Mouse (Mus musculus) layer of hippocampus, postnatal 10 days (tissue): ENCODE data around the gene Grip1. TPM values are rescaled to one million over a fixed set of nuclear protein-coding genes. Genes with fewer than 3 reads are reported as not detected.
A peak's percentile ranks its signal among the peaks of the same experiment; 100 is the strongest.

Experiments used
- DNase-seq, 2 experiments: peaks; one replicate each; pipeline ENCODE4 v3.0.0; 2021; ENCODE audit warnings: low spot score in 2 of 2
- total RNA-seq, 2 experiments: library from RNA; stranded (reverse); gene quantifications; 2 replicates each; pipeline ENCODE4 v1.2.3; 2021

The Grip1 gene
- total RNA-seq, 2 experiments from 2014 or later: 51.9 to 57.0 TPM

- DNase-seq: no peak
Measured at GRCm38 (mm10) chr10:119819740-119820139, 366.1 kb downstream of the Grip1 start.

- no peak for DNase-seq
Measured at GRCm38 (mm10) chr10:119820428-119820827, 366.8 kb downstream of the Grip1 start.

- DNase-seq: no peak
Measured at GRCm38 (mm10) chr10:119823691-119824090, 370.1 kb downstream of the Grip1 start.

DNA sequence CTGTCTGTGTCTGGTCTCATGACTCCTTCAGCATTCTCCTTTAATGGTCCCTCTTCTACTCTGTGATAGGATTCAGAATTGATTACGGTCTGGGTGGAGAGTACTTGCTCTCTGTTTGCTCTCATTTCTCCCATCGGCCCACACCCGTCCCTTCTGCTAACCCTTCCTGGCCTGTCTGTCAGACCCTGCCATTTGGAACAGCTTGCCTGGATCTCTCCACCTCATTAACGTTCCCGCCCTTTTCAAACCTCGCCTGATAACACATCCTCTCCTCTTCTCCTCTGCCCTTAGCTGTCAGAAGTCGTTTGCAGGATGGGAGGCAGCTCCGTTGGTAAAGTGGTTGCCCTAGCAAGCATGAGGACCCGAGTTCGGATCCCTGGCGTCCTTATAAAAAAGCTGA, 370.9 kb downstream of the Grip1 start:
- DNase-seq: no peak

- DNase-seq: peak in 1 of 2 experiments; percentile 50
Measured at GRCm38 (mm10) chr10:119830388-119830956, 376.8 kb downstream of the Grip1 start.

DNA sequence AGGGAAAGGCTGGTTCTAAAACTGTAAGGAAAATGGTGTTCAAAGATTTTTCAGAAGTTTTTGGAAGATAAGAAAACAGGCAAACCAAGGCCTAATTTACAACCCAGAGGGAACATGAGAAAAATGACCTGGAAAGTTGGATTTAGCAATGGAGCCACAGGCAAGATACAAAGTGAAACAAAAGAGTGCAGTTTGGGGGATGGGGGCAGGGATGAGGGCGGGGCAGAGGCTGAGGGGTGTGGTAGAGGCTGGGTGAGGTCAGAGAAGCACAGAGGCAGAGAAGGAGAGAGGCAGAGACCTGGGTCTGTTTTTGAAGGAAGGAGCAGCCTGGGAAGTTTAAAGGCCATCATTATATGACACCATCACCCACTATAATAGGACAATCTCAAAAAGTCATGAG, 377.5 kb downstream of the Grip1 start:
- no peak for DNase-seq

DNA sequence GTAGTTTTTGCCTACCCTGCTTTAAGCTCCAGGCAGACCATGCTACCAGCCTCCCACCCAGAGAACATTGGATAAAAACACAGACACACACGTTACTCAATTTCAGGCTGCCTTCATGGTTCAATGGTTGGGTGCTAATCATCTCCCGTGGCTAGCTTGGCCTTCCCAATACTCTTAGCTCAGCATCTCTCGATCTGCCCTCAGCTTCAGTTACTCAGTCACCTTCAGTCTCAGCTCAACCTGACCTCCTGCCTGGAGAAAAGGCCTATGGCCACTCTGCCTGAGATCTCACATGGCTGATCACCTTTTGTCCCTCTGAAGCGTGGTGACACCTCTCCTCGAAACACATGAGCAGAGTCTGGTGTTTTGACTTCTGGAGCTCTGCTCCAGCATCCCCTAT, 379.7 kb downstream of the Grip1 start:
- DNase-seq: no peak

GRCm38 (mm10) chr10:119834122-119834521, 380.5 kb downstream of the Grip1 start:
- no peak for DNase-seq

DNA sequence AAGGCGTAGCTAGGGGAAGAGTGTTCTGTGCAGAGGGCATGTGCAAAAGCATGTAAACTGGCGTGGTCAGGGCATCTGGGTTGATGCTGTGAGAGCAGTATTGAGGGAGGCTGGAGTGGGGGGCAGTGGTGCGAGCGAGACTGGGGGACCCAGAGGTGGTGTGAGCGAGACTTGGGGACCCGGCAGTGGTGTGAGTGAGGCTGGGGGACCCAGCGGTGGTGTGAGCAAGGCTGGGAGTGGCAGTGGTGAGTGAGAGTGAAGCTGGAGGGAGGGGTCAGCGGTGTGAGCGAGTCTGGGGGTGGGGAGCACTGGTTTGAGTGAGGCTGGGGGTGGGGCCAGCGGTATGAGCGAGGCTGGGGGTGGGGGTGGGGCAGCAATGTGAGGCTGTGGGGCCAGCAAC, 386.0 kb downstream of the Grip1 start:
- DNase-seq: no peak

GRCm38 (mm10) chr10:119842004-119842403, 388.4 kb downstream of the Grip1 start:
- DNase-seq: no peak

DNA sequence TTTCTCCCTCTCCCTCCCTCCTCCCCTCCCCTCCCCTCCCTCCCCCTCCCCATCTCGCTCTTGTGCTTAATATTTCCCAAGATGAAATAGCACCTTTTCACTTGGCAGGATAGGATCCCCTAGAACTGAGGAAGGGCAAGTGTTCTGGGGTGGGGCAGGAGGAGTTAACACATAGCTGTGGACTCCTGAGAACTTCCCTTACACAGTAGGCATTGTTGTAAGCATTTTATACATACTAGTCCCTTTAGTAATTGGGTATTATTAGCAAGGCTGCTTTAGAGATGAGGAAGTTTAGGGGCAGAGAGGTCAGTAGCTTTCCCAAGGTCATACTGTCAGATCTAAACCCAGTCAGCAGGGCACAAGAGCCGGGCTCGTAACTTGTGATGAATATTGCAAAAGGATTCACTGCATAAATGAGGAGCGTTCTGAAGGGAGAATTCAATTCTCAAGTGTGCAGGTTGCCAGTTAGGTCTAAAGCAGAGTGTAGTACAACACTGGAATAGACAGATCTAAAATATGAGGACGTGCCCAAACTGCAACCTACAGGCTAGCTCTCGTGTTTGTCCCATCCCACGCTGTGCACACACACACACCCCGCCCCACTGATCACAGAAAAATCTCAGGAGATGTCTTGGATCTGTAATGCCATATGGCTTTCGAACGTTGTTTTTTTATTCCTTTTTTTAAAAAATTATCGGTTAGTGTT, 392.2 kb downstream of the Grip1 start:
- no peak for DNase-seq

DNA sequence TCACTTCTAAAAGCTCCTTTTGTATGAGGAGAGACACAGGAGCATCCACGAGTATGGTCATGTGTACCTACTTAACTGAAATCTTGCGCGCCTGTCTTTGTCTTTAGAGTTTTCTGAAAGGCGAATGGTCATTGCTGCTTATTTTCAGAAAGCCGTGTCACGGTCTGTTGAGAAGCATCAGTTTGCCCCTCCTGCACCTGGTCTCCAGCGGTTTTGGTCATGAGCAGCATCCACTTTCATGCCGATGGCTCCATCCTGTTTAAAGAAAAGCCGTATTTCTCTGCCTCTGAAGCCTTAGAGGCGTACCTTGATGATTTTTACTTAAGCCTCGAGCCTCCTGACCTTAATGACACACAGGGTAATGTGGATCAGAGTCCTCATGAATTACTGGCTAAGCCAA, 398.0 kb downstream of the Grip1 start:
- DNase-seq: no peak

DNA sequence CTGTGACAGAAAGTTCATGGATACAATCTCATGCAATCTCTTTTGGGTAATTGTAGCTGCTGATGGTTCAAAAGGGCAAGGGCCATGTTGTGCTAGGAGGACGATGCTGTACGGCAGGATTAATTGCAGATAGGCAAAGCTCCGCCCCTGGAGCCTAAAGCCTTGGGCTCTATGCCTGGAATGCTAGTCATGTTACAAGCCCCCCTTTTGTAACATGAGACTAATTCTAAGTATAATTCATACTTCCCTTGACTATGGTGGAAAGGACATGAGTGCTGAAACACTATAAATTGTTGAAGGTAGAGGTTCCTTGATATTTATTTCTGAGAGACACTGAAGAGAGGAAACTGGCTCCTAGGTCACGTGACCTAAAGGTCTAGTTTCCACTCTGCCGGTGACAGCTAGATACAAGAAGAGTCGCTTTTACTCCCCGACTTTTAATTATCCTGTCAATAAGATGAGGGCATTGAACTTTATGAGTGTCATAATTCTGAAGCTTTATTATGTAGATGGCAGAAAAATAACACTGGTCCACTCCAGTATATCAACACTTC, 399.0 kb downstream of the Grip1 start:
- no peak for DNase-seq

DNA sequence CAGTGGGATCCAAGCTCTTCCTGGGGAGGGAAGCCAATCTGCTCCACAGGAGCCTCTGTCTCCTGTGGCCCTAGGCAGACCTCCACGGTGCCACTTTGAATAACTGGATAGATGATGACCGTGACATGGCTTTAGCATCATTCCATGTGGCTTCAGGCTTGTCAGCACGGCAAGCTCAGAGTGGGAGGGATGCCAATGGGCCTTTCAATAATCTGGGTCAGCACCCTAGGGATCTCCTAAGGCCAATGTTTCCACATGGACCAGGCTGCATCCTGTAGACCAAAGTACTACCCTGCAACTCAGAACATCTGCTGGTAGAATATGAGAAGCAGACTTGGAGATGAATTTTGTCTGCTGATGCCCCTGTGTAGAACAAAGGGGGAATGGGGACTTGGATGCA, 414.1 kb downstream of the Grip1 start:
- DNase-seq: no peak

DNA sequence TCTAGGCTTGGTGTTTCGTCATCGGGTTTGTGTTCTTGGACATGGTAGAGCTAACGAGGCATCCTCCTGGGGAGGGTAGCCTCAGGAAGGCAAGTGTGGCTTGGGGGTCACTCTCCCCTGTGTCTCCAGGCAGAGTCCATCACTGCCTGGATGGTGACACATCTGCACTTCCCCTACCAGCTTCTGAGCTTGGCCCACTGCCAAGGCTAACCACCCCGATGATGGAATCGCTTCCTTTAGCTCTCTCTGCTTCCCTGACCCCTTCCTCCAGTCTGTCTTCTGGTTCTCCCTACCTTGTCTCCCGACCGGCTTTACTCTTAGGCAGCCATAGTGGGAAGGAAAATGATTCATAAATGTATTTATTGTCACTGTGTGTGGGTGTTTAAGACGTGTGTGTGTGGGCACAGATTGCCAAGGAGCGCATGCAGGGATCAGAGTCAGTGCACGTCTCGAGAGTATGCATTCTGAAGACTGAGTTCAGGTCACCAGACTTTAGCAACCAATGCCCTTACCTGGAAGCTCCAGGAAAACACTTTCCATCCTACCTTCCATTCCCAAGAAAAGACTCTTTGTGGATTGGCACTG, 415.5 kb downstream of the Grip1 start:
- DNase-seq: no peak

DNA sequence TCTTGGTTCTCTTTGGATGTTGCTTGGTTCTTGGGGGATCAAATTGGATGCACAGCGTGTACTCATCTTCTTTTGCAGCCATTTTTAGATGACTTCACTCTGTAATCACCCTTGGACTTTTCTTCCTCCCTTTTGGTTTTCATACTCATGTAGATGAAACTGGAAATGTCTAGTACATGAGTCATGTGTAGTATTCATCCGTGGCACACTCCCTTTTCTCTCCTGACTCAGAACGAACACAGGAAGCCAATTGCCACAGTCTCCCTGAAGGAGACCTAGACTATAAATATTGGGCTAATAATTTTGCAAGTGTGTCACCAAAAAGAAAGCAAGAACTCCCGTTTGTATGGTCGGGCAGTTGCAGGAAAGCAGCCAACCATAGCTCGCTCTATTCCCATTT, 423.1 kb downstream of the Grip1 start:
- no peak for DNase-seq

GRCm38 (mm10) chr10:119878331-119878730, 424.7 kb downstream of the Grip1 start:
- DNase-seq: no peak

DNA sequence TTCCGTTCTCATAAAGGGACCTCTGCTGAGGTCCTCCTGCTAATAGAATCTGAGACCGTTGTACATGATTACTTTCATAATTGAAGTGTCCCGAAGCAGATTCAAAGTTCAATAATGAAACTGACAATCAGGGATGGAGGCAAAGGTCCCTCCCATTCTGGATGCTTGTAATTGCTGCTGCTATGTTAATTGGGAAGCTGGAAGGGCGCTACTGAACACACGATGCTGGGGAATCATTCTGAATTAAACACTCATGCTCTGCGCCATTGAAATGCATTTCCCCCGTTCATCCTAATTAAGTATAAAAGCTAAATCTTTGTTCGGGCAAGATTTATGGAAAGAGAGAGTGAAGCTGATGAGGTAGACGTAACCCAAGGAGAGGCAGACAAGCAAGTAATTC, 431.0 kb downstream of the Grip1 start:
- DNase-seq: no peak

DNA sequence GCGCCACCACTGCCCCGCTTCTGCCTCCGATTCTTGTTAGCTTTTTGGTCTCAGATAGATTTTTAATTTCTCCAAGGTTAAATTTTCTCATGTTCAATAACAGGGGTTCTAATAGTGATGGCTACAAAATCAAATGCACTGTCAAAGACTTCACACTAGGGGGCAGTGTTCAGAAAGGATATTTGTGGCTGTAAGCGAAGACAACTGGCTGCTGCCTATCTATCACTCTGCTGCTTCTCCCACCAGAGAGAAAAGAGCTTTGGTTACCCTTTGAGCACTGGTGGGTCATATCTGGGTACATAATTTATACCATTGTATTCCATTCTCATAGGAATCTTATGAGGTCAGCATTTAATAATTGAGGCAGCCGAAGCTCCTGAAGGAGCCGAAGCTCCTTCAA, 431.9 kb downstream of the Grip1 start:
- DNase-seq: no peak

GRCm38 (mm10) chr10:119886681-119887080, 433.1 kb downstream of the Grip1 start:
- DNase-seq: no peak

DNA sequence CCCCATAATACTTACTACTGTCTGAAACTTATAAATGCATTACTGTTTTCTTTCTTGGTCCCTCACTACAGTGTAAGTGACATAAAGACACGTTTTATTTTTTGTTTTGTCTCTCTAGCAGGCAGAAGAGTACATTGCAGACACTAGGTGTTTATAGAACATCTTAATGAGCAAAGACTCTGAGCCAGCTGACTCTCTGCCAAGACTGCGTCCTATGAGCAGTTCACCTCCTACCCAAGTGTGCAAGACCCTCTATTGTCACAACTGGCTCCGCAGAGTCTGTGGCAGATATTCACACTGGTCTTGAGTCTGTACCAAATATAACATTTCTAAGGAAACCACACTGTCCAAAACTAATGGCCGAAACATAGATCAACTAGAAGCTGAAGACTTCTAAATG, 449.1 kb downstream of the Grip1 start:
- DNase-seq: no peak

DNA sequence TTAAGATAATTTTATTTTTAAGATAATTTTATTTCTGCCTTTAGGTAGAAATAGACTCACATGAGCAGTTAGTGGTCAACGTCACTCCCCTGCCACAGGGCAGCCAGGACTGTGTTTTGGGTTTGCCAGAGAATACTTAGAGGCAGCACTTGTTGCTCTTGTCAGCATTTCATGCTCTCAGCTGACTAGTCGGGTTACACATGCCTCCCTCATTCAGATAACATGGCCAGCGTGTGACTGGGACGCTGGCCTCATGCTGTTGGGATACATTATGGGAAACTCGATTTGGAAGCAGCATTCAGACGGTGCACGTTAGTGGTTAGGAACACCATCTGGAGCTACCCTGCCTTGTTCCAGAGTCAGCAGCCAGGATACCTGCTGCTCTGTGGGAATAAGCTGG, 453.2 kb downstream of the Grip1 start:
- DNase-seq: no peak

DNA sequence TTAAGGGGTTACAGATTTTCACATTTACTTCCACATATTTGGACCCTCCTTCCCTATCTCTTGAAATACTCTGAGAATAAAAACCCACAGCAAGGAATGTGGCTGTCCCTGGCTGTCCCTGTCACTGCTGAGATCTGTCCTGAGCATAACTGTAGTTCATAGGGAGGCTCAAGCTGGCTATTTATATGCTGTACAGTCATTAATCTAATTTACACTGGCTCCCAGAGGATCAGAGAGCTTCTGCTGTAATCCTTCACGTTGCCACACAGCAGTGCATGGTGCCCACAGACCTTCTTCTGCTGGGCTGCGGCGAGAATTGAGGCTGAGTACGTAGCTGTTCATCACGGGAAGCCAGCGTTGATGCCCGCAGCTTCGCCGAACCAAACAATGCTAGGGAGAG, 464.4 kb downstream of the Grip1 start:
- no peak for DNase-seq
